Comparison of ENCODE assay signal across 17 mouse cellular contexts in the genomic region with DNA sequence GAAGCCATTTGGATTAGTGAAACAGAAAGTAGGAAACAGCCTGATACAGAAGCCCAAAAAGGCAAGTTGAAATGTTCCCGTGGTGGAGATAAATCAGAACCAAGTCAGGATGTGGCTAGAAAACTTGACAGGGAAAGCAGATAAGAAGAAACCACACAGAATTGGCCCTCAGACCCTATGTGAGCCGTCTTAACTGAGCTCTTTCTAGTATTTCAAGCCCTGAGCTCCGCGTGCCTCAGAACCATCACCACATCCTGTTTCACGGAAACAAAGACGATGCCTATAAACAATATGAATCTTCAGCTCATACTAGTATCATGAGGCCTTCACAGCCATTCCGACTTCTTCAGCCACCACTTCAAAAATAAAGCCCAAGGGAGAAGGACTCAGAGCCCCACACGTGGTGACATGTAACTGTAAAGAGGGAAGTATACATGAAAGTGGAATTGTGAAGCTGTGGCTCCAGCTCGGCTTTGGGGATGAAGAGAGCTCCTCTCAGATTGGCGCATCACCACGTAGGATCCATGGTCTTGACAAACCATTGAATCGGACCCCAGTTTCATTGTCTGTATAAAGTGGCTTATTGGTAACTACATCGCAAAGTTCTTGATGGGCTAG.
DNase-seq lines count a peak whose midpoint lies in the region; ATAC-seq lines count a peak whose summit lies in the region.
"Had no signal": no experiment of that assay in that cellular context is flagged by ENCODE, and none has a peak within 500 bp of the region (broad histone marks: within the 10 kb centered on the region; RNA-seq: fewer than 3 reads in every experiment).

No protein-coding gene starts in this region.

- no peak for ATAC-seq in kidney, embryonic 15.5 days (replicated peaks; ENCODE audit: low FRiP score)
- peak; percentile 98 to 99 for ATAC-seq in hematopoietic stem cell, adult 5-6 weeks (replicated peaks in 1 of 2; ENCODE audit: insufficient read depth in 1 of 2, low FRiP score in 2 of 2, low TSS enrichment in 1 of 2, low read depth in 1 of 2, poor library complexity in 2 of 2, severe bottlenecking in 2 of 2)
- ATAC-seq in neutrophil, adult 5-6 weeks (ENCODE audit: extremely low read depth, insufficient number of reproducible peaks, low FRiP score, poor library complexity, severe bottlenecking) = peak; percentile 60; the same call in 1 of the 2 replicates
- ATAC-seq: hindbrain, postnatal 0 days; midbrain, embryonic 13.5 days had no signal

- H3K4me2 ChIP-seq in kidney, embryonic 15.5 days = no peak overlapping the region
- H3K4me2 ChIP-seq: embryonic facial prominence, embryonic 12.5 days; midbrain, embryonic 13.5 days; neural tube, embryonic 15.5 days had no signal

- DNase-seq in kidney, adult 11 months = peak; percentile 7
- peak; percentile 91 for DNase-seq in CD4-positive helper T cell, adult 2 months (ENCODE audit: low read depth, low spot score)
- DNase-seq in left cerebral cortex, adult 9 months (ENCODE audit: low spot score in 2 of 2) = no peak
- no peak for DNase-seq in lung, postnatal 10 days
- no peak for DNase-seq in adrenal gland, postnatal 25 days
- DNase-seq: adrenal gland, postnatal 14 days; cerebellum, adult 9-11 months; layer of hippocampus, adult 9-11 months; lung, adult 2 months had no signal

- no peaks in the 10 kb centered on the region for H3K9me3 ChIP-seq in kidney, embryonic 15.5 days (replicated peaks)
- H3K9me3 ChIP-seq: embryonic facial prominence, embryonic 12.5 days; midbrain, embryonic 13.5 days; neural tube, embryonic 15.5 days had no signal

- no peak overlapping the region for H3K4me3 ChIP-seq in kidney, embryonic 15.5 days (replicated peaks)
- H3K4me3 ChIP-seq: embryonic facial prominence, embryonic 12.5 days; midbrain, embryonic 13.5 days; neural tube, embryonic 15.5 days had no signal

- WGBS in kidney, embryonic 15.5 days = 88% methylated on average over 13 of the region's 13 CpGs

- no peak overlapping the region for H3K27ac ChIP-seq in kidney, embryonic 15.5 days
- H3K27ac ChIP-seq: embryonic facial prominence, embryonic 12.5 days; hindbrain, postnatal 0 days; midbrain, embryonic 13.5 days; neural tube, embryonic 15.5 days; stomach, postnatal 0 days had no signal

- no peaks in the 10 kb centered on the region for H3K27me3 ChIP-seq in kidney, embryonic 15.5 days
- H3K27me3 ChIP-seq: embryonic facial prominence, embryonic 12.5 days; midbrain, embryonic 13.5 days; neural tube, embryonic 15.5 days had no signal

- no peaks in the 10 kb centered on the region for H3K4me1 ChIP-seq in kidney, embryonic 15.5 days
- H3K4me1 ChIP-seq: neural tube, embryonic 15.5 days had no signal

- H3K9ac ChIP-seq in kidney, embryonic 15.5 days = no peak overlapping the region
- H3K9ac ChIP-seq: embryonic facial prominence, embryonic 12.5 days; midbrain, embryonic 13.5 days; neural tube, embryonic 15.5 days had no signal

- no peaks in the 10 kb centered on the region for H3K36me3 ChIP-seq in kidney, embryonic 15.5 days
- H3K36me3 ChIP-seq: embryonic facial prominence, embryonic 12.5 days; midbrain, embryonic 13.5 days; neural tube, embryonic 15.5 days had no signal

Comparison
In these comparisons a context has a peak if more than half of its experiments do, and no peak if none do; other contexts are left out.
1. DNase-seq: peak in kidney, adult 11 months (single experiment) and CD4-positive helper T cell, adult 2 months (single experiment); none in left cerebral cortex, adult 9 months (0 of 2), lung, postnatal 10 days (single experiment) and adrenal gland, postnatal 25 days (single experiment).